Mouse (Mus musculus) thymus, postnatal 4 days (tissue): ENCODE measurements at regions not wholly inside any gene's neighbourhood (a gene's known extent, or its start where the extent isn't known, plus 50 kb on each side); places are given as distances from the start of the nearest gene placed in this dataset.

Source experiments
- DNase-seq: peaks from one replicate; pipeline ENCODE4 v3.0.0; 2021

- DNase-seq = no peak
These were observed 131.7 kb upstream of the Hs6st1 start for GRCm38 (mm10) chr1:35936362-35937093.

GRCm38 (mm10) chr1:35940236-35940635, 128.0 kb upstream of the Hs6st1 start:
- DNase-seq = no peak

- DNase-seq = no peak
These were observed 126.5 kb upstream of the Hs6st1 start for GRCm38 (mm10) chr1:35941642-35942077.

- no peak for DNase-seq
These were observed 126.0 kb upstream of the Hs6st1 start for GRCm38 (mm10) chr1:35942222-35942621.

- DNase-seq = no peak
These were observed 124.4 kb upstream of the Hs6st1 start for GRCm38 (mm10) chr1:35943800-35944199.

- DNase-seq = no peak
These were observed 123.8 kb upstream of the Hs6st1 start for GRCm38 (mm10) chr1:35944376-35944775.

- DNase-seq = no peak
These were observed 123.4 kb upstream of the Hs6st1 start for GRCm38 (mm10) chr1:35944849-35945248.

- no peak for DNase-seq
These were observed 122.6 kb upstream of the Hs6st1 start for GRCm38 (mm10) chr1:35945596-35945995.

- no peak for DNase-seq
These were observed 120.1 kb upstream of the Hs6st1 start for GRCm38 (mm10) chr1:35948104-35948503.

GRCm38 (mm10) chr1:35951082-35951481, 117.1 kb upstream of the Hs6st1 start:
- no peak for DNase-seq

- no peak for DNase-seq
These were observed 114.5 kb upstream of the Hs6st1 start for GRCm38 (mm10) chr1:35953721-35954120.

GRCm38 (mm10) chr1:35957425-35958372, 110.5 kb upstream of the Hs6st1 start:
- DNase-seq = no peak

- no peak for DNase-seq
These were observed 108.5 kb upstream of the Hs6st1 start for GRCm38 (mm10) chr1:35959729-35960128.

- DNase-seq = no peak
These were observed 107.4 kb upstream of the Hs6st1 start for GRCm38 (mm10) chr1:35960844-35961243.

- DNase-seq = no peak
These were observed 106.3 kb upstream of the Hs6st1 start for GRCm38 (mm10) chr1:35961923-35962322.

GRCm38 (mm10) chr1:35968489-35968888, 99.7 kb upstream of the Hs6st1 start:
- DNase-seq = no peak

GRCm38 (mm10) chr1:35971435-35972189, 96.6 kb upstream of the Hs6st1 start:
- DNase-seq = peak; percentile 55

GRCm38 (mm10) chr1:35972190-35972584, 96.0 kb upstream of the Hs6st1 start:
- DNase-seq = no peak

GRCm38 (mm10) chr1:35973386-35973785, 94.8 kb upstream of the Hs6st1 start:
- DNase-seq = no peak

GRCm38 (mm10) chr1:35975611-35976208, 92.5 kb upstream of the Hs6st1 start:
- DNase-seq = no peak

- DNase-seq = no peak
These were observed 91.7 kb upstream of the Hs6st1 start for GRCm38 (mm10) chr1:35976528-35976927.

GRCm38 (mm10) chr1:35978116-35978515, 90.1 kb upstream of the Hs6st1 start:
- no peak for DNase-seq

GRCm38 (mm10) chr1:35978766-35979165, 89.4 kb upstream of the Hs6st1 start:
- no peak for DNase-seq
